Mouse (Mus musculus) CD4-positive, CD25-positive, alpha-beta regulatory T cell, adult 4 months (primary cell): ENCODE data around the gene Eea1. TPM values are rescaled to one million over a fixed set of nuclear protein-coding genes. Genes with fewer than 3 reads are reported as not detected.
"Not testable (repeated sequence)": the region's sequence is repeated elsewhere in the genome, so short reads cannot be mapped to it uniquely, and the experiment has no call there.

ENCODE experiments used
- ATAC-seq: one replicate; pipeline ENCODE4 v1.8.0; 2017
- polyA plus RNA-seq, 2 experiments: library from polyadenylated mRNA; unstranded; fragments of 100-300 nt; shearing (Covaris generic); gene quantifications; one replicate each; pipeline ENCODE4 v1.2.1; 2017

Eea1 gene
- polyA plus RNA-seq: 10 to 100 TPM; 18.7 to 24.7 TPM

DNA sequence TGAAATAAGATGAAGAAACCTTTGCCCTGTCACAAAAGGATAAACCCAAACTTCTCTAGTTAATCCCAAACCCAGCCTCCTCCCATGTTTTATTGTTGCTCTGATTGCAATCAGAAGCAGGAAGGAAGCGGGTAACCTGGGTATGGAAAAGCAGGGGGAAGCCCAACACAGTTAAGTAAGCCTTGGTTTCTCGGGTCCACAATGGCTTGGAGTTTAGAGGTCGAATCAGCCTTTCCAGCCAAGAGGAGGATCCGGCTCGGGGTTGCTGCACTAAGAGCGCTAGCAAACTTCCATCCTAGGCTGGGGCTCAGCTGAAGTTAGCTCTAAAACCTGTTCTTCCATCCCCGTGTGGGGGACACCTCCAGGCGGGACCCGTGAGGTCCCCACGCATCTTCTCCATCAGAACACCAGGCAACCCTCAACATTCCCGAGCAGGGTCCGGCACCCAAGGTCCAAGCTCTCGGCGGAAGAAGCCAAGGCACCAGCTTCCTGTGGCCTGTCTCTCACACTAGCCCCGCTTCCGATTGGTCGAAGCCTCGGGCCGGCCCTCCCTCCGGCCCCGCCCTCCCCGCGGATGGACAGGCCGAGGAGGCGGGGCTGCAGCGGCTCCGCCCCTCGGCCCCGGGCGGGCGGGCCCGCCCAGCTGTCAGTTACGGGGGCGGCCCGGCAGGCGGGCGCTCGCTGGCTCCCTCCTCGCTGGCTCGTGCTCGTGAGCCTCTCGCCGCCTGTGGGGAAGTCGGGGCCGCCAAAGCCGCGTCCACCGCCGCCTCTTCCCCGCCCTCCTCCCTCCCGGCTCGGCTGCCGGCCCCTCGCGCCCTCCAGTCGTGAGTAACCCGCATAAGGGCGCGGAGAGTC is at the start of gene Eea1:
Gene Eea1 (plus strand): TSS at position 605 of the 855 bp plus-strand sequence.
- ATAC-seq: peak; percentile 64

DNA sequence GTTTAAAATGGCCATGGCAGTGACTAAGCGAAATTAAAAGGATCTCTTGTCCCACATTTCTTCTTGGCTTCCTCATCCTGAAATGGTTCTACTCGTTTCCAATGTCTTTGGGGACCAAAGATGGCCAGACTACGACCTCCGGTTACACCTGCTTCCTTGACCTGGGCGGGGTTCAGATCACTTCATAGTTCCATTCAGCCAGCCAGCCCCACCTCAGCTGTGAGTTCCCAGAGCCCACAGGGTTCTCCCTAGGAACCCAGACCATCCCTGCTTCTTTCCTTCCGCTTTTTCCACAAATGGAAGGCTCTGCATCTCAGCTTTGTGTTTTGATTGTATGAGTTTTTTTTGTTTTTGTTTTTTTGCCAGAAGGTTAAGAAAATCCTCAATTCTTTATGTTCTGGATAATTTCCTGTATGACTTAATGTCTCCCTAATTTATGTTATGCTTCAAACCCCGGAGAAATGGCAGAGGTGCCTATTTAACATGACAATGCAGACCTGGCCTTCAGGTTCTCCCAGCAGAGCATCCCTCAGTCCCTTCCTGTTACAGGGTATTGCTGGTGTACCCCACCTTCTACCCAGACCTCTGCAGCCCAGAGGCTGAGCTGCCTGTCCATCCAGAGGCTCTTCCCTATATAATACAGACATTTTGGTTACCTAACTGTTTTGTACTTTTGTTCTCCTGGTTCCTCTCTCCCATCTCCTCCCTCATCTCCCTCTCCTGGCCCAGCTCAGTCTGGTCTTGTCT is 49.1 kb upstream of the Eea1 start:
- no peak for ATAC-seq

DNA sequence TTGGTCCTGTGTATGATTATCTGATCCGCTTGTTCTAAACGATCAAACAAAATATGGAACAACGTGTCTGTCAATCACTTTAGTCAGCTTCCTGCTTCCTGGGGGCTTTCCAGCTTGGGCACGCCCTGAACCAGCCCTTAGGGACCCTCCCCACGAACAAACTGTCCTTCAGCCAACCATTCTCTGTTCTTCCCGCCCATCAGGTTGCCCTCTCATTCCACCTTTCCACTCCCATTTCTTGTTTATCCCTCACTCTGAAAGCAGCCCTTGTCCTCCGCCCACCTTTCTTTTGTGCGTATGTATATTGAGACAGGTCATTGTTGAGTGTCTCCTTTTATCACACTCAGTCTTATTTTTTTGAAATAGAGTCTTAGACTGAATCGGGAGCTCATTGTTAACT is 48.3 kb upstream of the Eea1 start:
- ATAC-seq: peak; percentile 48

DNA sequence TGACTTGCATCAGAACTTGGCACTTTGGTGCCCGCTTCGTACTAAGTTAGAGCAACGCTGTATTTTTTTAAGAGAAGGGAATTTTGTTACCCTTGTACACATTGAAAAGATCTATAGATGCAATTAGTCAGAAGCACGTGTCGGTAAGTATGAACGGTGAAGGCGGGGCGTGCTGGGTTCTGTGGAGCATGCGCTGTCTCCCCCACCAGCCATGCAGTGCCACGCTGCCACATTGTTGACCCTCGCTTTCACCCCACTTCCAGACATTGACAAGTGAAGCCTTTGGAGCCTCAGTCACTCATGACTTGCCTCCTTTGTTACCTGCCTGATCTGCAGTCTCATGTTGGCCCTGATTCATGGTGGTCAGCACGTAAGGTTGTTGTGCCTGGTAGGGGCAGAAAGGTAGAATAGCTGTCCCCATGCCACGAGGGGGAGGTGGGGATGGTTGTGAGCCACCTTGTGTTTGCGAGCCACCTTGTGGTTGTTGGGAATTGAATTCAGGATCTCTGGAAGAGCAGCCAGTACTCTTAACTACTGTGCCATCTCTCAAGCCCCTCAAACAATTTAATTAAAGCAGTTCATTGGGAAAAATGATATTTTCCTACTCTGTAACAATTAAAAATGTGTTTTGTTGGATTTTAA is 47.0 kb upstream of the Eea1 start:
- ATAC-seq: no peak

DNA sequence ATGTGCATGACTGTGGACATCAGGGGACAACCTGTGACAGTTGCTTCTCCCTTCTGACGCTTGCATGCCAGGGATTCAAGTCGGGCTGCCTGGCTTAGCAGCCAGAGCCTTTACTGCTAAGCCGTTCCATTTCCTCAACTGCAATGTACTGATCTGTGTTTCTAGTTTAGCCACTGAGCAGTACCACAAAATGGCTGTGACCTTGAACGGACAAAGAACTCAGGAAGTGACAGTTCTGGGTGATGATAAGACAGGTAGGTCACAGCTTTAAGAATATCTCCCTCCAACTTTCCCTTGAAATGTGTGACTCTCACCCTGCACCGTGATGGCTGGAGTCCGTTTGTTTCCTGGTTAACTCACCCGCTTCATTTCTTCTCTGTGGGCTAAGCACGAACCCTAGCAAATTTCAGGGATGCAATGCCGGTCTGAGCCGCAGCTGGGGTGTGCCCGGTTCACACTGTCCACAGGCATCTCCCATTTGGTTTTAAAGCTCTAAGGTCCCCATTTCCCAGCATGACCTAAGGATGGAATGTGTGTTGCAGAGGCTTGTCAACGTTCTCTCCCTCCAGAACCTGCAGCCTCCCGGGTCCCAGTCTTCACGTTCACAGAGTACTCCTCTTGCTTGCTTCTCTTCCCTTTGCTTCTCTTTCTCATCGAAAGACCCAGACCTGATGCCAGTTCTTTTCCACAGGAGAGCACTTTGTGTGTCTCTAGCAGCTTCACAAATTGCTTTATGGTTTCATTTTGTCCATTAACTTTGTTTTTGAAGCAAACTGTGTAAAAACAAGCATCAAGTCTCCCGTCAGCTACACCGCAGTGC is 46.2 kb upstream of the Eea1 start:
- peak; percentile 46 for ATAC-seq

DNA sequence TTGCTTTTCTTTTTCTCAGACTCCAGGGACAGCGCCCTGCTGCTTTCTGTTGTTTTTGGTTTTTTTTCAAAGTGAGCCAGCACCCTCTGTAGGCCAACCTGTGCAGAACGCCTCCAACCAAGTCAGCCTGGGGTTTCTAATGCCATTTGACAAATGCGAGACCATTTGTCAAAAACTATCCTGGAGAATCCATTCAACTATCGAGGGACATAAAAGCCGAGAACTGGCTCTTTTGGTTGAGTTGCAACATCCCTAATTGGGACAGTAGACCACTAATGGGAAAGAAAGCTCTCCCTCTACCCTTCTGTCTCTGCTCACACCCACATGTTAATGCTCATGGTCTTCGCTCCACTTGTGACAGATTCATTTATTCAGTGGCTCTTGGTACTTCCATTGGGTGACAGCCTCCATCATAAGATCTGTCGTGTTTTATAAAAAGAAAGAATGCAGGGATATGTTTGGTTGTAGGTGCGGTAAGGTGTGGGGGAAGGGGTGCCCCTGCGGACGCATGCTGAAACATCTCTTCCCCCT is 45.5 kb upstream of the Eea1 start:
- peak; percentile 91 for ATAC-seq

DNA sequence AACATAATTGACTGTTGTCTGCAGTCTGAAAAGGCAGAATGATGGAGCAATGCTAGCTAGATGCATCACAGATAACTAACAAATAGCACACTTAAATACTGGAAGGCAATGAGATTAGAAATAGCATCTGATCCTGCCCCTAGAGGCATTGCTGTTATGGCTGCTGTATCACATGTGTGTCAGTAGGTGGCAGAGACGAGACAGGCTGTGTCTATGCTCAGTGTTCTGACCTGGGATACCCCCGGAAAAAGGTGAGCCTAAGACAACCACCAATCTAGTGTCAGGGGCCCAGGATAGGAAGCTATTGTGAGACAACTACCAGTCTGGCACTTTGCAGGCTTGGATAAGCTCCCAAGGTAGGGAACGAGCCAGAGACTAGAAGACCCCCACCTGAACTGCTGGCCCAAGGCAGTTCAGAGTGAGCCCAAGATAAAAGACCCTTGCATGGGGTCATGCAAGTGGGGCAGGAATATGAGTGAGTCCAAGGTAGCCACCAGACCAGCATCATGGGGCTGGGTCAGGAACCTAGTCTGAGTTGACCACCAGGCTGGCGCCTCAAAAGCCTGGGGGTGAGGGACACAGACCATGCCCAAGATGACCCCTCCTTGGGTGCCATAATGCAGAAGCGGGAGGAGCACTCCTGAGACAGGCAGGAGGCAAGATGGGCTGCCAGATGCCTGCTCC is 41.8 kb upstream of the Eea1 start:
- ATAC-seq: peak; percentile 56

DNA sequence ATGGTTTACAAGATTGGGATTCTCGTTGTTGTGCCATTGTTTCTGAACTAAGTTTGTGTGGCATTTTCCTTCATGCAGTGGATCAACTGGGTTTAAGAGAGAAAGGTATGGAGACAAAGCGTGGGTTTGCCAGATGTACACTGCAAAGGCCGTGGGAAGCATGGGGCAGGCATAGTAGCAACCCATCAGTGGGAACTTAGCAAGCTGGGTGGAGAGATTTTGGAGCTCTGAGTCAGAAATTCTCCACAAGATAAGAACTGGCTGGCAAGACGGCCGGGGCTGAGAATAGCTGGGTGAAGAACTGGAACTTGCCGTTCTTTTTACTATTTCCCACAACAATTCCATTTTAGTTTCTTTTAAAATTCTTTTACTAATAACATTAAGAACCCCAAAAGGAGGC is 35.8 kb upstream of the Eea1 start:
- ATAC-seq: no peak

DNA sequence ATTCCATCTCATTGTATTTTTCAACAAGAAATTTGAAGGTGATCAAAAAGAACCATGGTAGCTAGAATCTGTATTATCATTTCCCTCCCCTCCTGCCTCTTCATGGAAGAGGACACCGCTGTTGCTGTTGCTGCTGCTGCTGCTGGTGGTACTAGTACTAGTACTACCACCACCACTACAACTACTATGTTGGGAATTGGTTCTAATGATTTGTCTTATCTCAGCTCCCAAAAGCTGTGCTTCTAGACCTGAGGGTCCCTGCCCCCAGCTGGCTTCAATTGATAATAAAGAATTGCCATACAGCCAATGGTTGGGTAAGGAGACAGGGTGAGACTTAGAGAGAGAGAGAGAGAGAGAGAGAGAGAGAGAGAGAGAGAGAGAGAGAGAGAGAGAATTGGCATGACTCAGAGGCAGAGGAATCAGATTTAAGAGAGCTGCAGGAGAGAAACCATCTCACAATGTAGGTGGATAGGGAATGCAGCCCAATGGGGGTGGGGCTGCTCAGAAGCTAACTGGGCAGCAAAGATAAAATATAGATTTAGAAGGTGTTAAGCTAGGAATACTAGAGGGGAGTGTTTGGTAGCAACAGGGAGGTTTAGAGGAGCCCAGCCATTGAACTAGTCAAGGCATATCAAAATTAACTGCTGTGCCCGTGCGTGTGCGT is 31.1 kb upstream of the Eea1 start:
- no peak for ATAC-seq

DNA sequence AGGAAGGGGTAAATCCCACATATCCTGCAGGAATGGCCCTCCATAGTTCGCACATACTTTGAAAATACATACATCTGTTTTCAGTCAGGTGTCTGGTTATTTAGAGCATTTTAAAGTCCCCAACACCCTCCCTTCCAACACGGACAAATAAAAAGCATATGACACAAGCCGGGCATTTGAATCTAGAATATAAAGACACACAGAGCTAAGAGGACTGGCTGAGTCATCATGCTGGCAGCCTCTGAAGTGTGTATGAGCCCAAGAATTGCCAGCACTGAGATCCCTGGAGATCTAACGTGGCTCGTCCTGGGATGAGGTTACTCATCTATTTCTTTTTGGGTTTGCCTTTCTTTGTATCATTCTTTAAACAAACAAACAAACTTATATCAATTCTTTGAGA is 29.4 kb upstream of the Eea1 start:
- ATAC-seq: no peak

DNA sequence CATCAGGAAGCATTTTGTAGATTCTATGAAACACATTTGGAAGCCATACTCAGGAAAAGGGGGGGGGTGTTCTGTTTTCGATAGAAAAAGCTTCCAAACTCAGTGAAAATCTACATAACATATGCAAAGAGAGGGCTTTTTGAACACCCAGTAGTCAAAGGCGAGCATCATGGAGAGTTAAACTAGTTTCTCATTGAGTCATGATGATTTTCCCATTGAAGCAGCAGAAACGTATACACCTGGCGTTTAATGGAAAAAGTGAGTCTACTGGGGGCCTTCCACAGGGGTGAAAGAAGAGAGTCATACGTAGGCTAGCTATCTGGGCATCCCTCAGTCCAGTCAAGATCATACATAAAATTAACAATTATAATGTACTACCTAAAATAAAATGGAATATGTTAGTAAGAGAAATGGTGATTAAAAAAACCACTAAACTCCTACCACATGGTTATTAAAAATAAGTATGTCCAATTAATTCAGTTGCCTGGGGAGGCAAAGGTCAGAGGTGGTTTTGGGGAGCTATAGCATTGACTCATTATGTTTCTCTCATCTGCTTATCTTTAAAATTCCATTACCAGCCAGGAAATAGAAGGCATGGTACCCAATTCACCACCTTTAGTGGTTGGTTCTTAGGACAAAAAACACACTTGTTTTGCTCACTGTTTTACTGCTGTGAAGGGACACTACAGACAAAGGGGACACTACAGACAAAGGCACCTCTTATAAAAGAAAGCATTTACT is 25.8 kb upstream of the Eea1 start:
- ATAC-seq: peak; percentile 83

DNA sequence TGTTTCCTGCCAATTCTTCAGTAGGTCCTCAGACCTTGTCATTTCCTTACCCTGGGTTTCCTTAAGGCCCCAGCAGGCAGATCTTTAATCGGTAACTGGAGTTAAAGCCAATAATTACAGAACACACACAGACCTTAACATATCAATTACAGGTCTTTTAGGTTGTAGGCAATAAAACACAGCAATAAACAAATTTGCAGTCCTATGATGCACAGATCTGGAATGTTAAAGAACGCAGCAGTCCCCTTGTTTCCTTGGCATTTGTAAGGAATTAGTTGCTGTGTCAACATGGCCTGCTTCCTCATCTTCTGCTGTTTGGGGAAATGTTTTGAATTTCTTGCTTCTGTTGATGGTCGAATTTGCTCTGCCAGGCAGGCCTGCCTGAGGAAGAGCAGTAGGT is 21.7 kb upstream of the Eea1 start:
- no peak for ATAC-seq

DNA sequence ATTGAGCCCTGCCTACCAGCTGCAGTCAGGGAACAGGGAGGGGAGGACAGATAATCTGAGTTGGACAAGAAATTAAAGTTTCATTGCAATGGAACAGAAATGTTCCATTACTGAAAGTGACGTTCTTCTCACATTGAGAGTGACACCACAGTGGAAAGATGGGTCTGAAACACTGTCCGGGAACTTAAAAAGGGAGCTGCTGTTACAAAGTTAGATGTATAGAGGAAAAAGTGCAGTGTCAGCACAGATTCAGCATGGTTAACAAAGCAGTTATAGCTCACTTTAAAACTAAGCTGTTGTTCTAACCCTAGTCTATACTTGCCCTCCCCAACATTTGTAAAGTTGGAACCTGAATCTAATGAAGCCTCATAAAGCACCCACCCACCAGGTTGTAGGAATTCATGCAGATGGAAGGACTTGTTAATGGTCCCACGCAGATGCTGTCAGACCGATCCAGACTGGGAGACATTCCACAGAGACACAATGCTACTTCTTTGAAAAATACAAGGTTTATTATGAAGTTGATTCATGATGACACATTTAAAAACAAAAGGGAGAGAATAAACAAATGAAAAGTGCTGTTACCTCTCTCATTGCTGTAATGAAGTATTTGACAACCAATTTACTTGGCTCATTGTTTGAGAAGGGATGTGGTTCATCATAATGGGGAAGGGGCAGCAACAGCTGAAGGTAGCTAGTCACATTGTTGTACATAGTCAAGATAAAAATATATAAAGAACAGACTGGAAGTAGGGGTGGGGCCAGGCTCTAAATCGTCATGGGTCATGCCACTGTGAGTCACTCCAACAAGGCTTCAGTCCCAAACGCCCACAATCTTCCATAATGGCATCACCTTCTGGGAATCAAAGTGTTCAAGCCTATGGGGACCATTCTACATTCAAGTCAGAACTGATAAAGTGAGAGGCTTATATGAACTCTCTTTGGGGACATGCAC is 16.9 kb upstream of the Eea1 start:
- peak; percentile 41 for ATAC-seq

DNA sequence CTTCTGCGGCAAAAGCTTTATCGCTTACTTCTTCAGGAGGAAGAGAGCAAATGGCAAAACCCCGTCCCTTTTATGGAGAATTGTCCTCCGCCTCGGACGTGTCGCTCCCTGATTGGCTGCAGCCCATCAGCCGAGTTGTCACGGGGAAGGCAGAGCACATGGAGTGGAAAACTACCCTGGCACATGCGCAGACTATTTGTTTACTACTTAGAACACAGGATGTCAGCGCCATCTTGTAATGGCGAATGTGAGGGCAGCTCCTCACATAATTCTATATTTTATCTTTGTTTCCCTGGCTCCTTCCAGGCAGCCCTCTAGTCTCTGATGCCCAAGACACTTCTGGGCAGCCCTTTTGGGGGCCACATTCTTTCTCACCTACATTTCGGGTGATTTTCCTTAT is 6.8 kb upstream of the Eea1 start:
- not testable (repeated sequence) for ATAC-seq

DNA sequence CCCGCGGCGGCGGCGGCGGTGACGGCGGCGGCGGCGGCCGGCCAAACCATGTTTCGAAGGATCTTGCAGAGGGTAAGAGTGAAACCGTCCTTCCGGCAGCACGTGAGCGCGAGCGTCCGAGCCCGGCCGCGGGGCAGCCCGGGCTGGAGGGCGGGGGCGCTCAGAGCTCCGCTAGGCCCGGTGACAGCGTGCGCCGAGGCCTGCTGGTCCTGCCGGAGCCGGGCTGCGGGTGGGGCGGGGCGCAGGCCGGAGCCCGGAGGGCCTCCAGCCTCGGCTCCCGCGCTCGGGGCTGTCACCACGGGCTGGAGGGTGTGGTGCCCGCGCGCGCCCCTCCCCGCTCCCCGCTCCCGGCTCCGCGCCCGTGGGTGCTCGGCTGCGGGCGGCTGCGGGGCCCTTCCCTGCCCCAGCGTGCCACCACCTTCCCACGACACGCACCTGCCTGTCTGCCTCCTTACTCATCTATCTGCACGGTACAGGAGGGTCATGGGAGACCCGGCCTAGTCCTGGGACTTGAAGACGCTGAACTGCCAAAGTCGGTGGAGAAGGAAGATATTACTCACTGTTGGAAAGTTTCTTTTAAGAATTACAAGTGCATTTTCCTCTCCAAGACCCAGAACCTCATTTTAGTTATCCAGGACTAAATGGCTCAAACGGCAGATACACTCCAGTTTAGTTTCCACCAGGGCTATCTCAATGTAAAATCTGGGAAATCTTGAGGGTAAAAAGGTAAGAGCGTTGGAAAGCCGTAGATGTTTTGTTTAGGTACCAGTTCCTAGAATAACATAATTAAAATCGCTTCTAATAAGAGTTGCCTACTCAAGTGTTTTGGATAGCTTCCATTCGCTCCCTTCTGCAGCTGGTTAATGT is 684 bp downstream of the Eea1 start:
- peak; percentile 27 for ATAC-seq

DNA sequence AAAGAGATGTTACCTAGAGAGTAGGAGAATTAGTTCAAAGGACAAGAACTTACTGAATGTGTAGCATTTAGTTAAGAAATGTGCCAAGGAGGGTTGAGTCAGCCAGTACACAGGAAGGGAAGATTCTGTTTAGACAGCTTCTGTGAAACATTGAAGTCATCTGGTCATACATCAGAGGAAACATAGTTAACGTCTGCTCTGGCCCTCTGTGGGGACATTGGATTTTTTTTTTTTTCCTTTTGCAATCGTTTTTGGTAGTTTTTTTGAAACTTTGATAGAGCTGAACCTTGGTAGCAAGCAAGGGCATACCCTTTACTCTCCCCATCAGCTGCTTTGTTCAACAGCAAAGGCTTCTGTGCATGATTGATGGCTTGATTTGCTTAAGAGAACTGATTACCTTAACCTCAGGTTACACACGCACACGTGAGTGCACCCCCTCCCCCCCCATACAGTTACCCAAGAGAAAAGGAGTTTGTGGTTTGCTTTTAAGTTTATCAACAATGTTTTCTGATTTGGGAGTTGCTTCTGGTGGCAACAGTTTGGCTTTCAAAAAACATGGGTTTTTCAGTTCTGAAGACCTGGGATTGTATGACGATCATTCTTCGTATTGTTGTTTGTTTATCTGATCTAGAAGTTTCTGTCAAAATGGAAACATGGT is 1.4 kb downstream of the Eea1 start:
- peak; percentile 24 for ATAC-seq

DNA sequence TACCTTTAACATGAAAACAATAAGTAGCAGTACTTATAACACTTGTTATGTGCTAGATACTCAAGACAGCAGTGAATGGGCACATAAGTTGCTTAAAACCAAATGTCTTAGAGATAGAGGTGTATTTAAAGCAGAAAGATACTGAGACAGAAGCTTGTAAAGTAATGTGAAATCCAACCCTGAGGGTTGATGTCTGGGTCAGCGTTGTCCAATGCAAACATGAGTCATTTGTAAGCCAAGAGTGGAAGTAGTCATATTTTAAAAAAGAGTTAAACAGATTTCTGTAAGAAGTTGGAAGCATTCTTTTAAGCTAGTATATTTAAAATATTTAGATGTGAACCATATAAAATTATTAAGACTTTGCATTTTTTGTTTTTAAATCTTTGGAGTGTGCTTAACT is 4.6 kb downstream of the Eea1 start:
- ATAC-seq: no peak

DNA sequence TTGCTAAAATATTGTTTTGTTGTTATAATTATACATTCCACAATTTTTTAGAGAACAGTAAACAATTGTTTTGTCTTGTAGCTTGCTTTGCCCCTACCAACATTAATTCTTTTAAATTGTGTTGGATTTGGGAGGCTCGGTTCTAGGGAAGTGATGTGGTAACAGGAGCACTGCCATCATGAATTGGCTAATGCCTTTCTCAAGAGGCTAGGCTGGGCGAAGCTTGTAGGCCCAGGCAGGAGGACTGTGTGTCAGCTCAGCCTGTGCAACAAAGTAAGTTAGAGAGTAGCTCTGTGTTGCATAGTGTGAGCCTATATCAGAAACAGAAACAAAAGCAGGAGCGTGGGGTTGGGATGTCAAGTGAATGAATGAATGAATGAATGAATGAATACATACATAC is 9.0 kb downstream of the Eea1 start:
- ATAC-seq: no peak
